Mouse (Mus musculus) stomach, embryonic 14.5 days (tissue): ENCODE measurements around the gene Gm20388. TPM values are rescaled to one million over a fixed set of nuclear protein-coding genes. Genes with fewer than 3 reads are reported as not detected.
A peak's percentile ranks its signal among the peaks of the same experiment; 100 is the strongest.

Experiments
- ATAC-seq: fragments of 200-750 bp; cut with Nextera tagmentation; 2 replicates; pipeline ENCODE4 v1.8.0; 2017; ENCODE audit warnings: low read depth, moderate TSS enrichment; ENCODE audit not compliant: insufficient number of reproducible peaks, insufficient read depth, low FRiP score
- H3K27ac ChIP-seq: fragments of 300-500 bp; sonication (generic); 2 replicates; pipeline ENCODE4 v1.5.1; 2014; ENCODE audit warnings: mild to moderate bottlenecking, low read length, moderate library complexity, mixed read lengths
- H3K27me3 ChIP-seq: fragments of 300-500 bp; sonication (generic); 2 replicates; pipeline ENCODE4 v1.6.1; 2014; ENCODE audit warnings: low read length, control low read depth, mixed read lengths; ENCODE audit not compliant: control insufficient read depth, insufficient read depth
- H3K36me3 ChIP-seq: fragments of 300-500 bp; sonication (generic); 2 replicates; pipeline ENCODE4 v1.6.1; 2014; ENCODE audit warnings: mild to moderate bottlenecking, control low read depth, low read length, moderate library complexity, mixed read lengths; ENCODE audit not compliant: control insufficient read depth, insufficient read depth
- H3K4me1 ChIP-seq: fragments of 300-500 bp; sonication (generic); 2 replicates; pipeline ENCODE4 v1.6.1; 2014; ENCODE audit warnings: low read length, control low read depth, mixed read lengths; ENCODE audit not compliant: control insufficient read depth, insufficient read depth
- H3K4me2 ChIP-seq: fragments of 300-500 bp; sonication (generic); replicated peaks from 2 replicates; pipeline ENCODE4 v1.6.1; 2014; ENCODE audit warnings: low read depth, low read length, control low read depth
- H3K4me3 ChIP-seq: fragments of 300-500 bp; sonication (generic); 2 replicates; pipeline ENCODE4 v1.5.1; 2014; ENCODE audit warnings: low read depth, low read length, control low read depth
- H3K9ac ChIP-seq: fragments of 300-500 bp; sonication (generic); replicated peaks from 2 replicates; pipeline ENCODE4 v1.6.1; 2014; ENCODE audit warnings: low read depth, mild to moderate bottlenecking, control low read depth, low read length, moderate library complexity, mixed read lengths
- H3K9me3 ChIP-seq: fragments of 300-500 bp; sonication (generic); 2 replicates; pipeline ENCODE4 v1.6.1; 2016; ENCODE audit warnings: low read depth, low read length, control low read depth; ENCODE audit not compliant: control insufficient read depth
- WGBS: fragments of 180-500 bp; shearing (Covaris S2); extraction: QIAGEN DNeasy Blood & Tissue Kit; methylation state at CpG from one replicate; pipeline ENCODE4 v1.1.7; 2014; 5-methylcytosine and 5-hydroxymethylcytosine counted together
- polyA plus RNA-seq: library from polyadenylated mRNA; unstranded; fragments of >200 nt; fragmentation: Nextera tagmentation; extraction: Ambion mirVana; gene quantifications from 2 replicates; pipeline ENCODE4 v1.2.1, GENCODE M21; 2014

Gm20388 gene
- polyA plus RNA-seq, 1 experiment from 2014 or later = 11.4 TPM

GRCm38 (mm10) chr8:120002348-120002747, 91.7 kb downstream of the Gm20388 start:
- H3K4me2 ChIP-seq = no peak overlapping the region
- ATAC-seq = no peak
- H3K4me1 ChIP-seq = peaks cover 33% of the 10 kb centered on the region
- H3K36me3 ChIP-seq = no peaks in the 10 kb centered on the region
- H3K9ac ChIP-seq = no peak overlapping the region
- H3K27me3 ChIP-seq = no peaks in the 10 kb centered on the region
- no peak overlapping the region for H3K4me3 ChIP-seq
- WGBS = 47% methylated on average over 9 of the region's 9 CpGs
- H3K27ac ChIP-seq = peak overlapping the region; percentile 52; the same call in 1 of the 2 replicates
- H3K9me3 ChIP-seq = no peaks in the 10 kb centered on the region

GRCm38 (mm10) chr8:120004154-120004702, 93.6 kb downstream of the Gm20388 start:
- Histone ChIP-seq H3K4me3 (no peak overlapping the region), H3K36me3 (no peaks in the 10 kb centered on the region), H3K9me3 (no peaks in the 10 kb centered on the region), H3K27ac (peak overlapping the region; percentile 92), H3K4me2 (no peak overlapping the region), H3K27me3 (no peaks in the 10 kb centered on the region), H3K4me1 (peaks cover 33% of the 10 kb centered on the region), H3K9ac (no peak overlapping the region)
- WGBS = 13% methylated on average over 14 of the region's 14 CpGs
- peak; percentile 73; the same call in 1 of the 2 replicates for ATAC-seq

GRCm38 (mm10) chr8:120004705-120005381, 94.2 kb downstream of the Gm20388 start:
- Histone ChIP-seq H3K4me1 (peaks cover 33% of the 10 kb centered on the region), H3K9me3 (no peaks in the 10 kb centered on the region), H3K4me2 (no peak overlapping the region), H3K9ac (no peak overlapping the region), H3K36me3 (no peaks in the 10 kb centered on the region), H3K27ac (peak overlapping the region; percentile 92), H3K27me3 (no peaks in the 10 kb centered on the region), H3K4me3 (no peak overlapping the region)
- ATAC-seq = 0 out of 2 replicates have a peak, but pooled peaks have one; percentile 1
- WGBS = 16% methylated on average over 2 of the region's 2 CpGs

GRCm38 (mm10) chr8:120006645-120007160, 96.1 kb downstream of the Gm20388 start:
- WGBS = 25% methylated on average over 9 of the region's 9 CpGs
- H3K4me2 ChIP-seq = no peak overlapping the region

GRCm38 (mm10) chr8:120007178-120007577, 96.5 kb downstream of the Gm20388 start:
- peaks cover 22% of the 10 kb centered on the region for H3K4me1 ChIP-seq
- H3K4me2 ChIP-seq = no peak overlapping the region
- no peak overlapping the region for H3K4me3 ChIP-seq
- no peak for ATAC-seq
- H3K36me3 ChIP-seq = no peaks in the 10 kb centered on the region
- WGBS = 82% methylated on average over 9 of the region's 9 CpGs
- no peaks in the 10 kb centered on the region for H3K9me3 ChIP-seq
- no peaks in the 10 kb centered on the region for H3K27me3 ChIP-seq
- no peak overlapping the region for H3K27ac ChIP-seq
- H3K9ac ChIP-seq = no peak overlapping the region

More at GRCm38 (mm10) chr8:120006645-120007160, 96.1 kb downstream of the Gm20388 start:
- H3K27ac ChIP-seq = no peak overlapping the region
- no peaks in the 10 kb centered on the region for H3K36me3 ChIP-seq
- H3K9me3 ChIP-seq = no peaks in the 10 kb centered on the region
- H3K9ac ChIP-seq = no peak overlapping the region
- ATAC-seq = no peak
- no peak overlapping the region for H3K4me3 ChIP-seq
- no peaks in the 10 kb centered on the region for H3K27me3 ChIP-seq
- peaks cover 22% of the 10 kb centered on the region for H3K4me1 ChIP-seq

GRCm38 (mm10) chr8:120009284-120009683, 98.6 kb downstream of the Gm20388 start:
- H3K27ac ChIP-seq = no peak overlapping the region
- no peaks in the 10 kb centered on the region for H3K27me3 ChIP-seq
- H3K36me3 ChIP-seq = no peaks in the 10 kb centered on the region; the same call in 1 of the 2 replicates
- no peak overlapping the region for H3K4me3 ChIP-seq
- H3K4me1 ChIP-seq = peaks cover 24% of the 10 kb centered on the region
- H3K9ac ChIP-seq = no peak overlapping the region
- 74% methylated on average over 6 of the region's 6 CpGs for WGBS
- H3K4me2 ChIP-seq = no peak overlapping the region
- ATAC-seq = no peak
- H3K9me3 ChIP-seq = no peaks in the 10 kb centered on the region

- Histone ChIP-seq H3K9me3 (no peaks in the 10 kb centered on the region), H3K4me2 (no peak overlapping the region), H3K27ac (no peak overlapping the region), H3K4me3 (no peak overlapping the region), H3K9ac (no peak overlapping the region), H3K36me3 (peaks cover 2% of the 10 kb centered on the region; the same call in 1 of the 2 replicates), H3K4me1 (peaks cover 14% of the 10 kb centered on the region), H3K27me3 (no peaks in the 10 kb centered on the region)
- no peak for ATAC-seq
- WGBS = 80% methylated on average over 8 of the region's 8 CpGs
These were observed 101.8 kb downstream of the Gm20388 start for GRCm38 (mm10) chr8:120012491-120012890.

GRCm38 (mm10) chr8:120012927-120013326, 102.3 kb downstream of the Gm20388 start:
- Histone ChIP-seq H3K9ac (no peak overlapping the region), H3K36me3 (peaks cover 4% of the 10 kb centered on the region; the same call in 1 of the 2 replicates), H3K27me3 (no peaks in the 10 kb centered on the region), H3K27ac (no peak overlapping the region), H3K4me2 (no peak overlapping the region), H3K9me3 (no peaks in the 10 kb centered on the region), H3K4me3 (no peak overlapping the region), H3K4me1 (peaks cover 14% of the 10 kb centered on the region)
- peak; percentile 25; the same call in 1 of the 2 replicates for ATAC-seq
- 36% methylated on average over 9 of the region's 9 CpGs for WGBS
